Mouse (Mus musculus) heart, embryonic 16.5 days (tissue): ENCODE measurements around the gene Exoc3. TPM values are rescaled to one million over a fixed set of nuclear protein-coding genes. Genes with fewer than 3 reads are reported as not detected.

ENCODE experiments used
- ATAC-seq: fragments of 200-750 bp; cut with Nextera tagmentation; replicated peaks from 2 replicates; pipeline ENCODE4 v1.8.0; 2017; ENCODE audit warnings: moderate number of reproducible peaks; ENCODE audit not compliant: insufficient read depth, low FRiP score; ENCODE audit errors: extremely low read depth
- H3K27ac ChIP-seq: fragments of 300-500 bp; sonication (generic); 2 replicates; pipeline ENCODE4 v1.5.1; 2014; ENCODE audit warnings: mild to moderate bottlenecking, low read length, control low read depth, moderate library complexity
- H3K27me3 ChIP-seq: fragments of 300-500 bp; sonication (generic); 2 replicates; pipeline ENCODE4 v1.6.1; 2014; ENCODE audit warnings: low read length, mixed read lengths; ENCODE audit not compliant: control insufficient read depth, insufficient read depth
- H3K36me3 ChIP-seq: fragments of 300-500 bp; sonication (generic); 2 replicates; pipeline ENCODE4 v1.6.1; 2014; ENCODE audit not compliant: control insufficient read depth, insufficient read depth
- H3K4me1 ChIP-seq: fragments of 300-500 bp; sonication (generic); 2 replicates; pipeline ENCODE4 v1.6.1; 2014; ENCODE audit warnings: low read length, mixed read lengths; ENCODE audit not compliant: control insufficient read depth, insufficient read depth
- H3K4me2 ChIP-seq: fragments of 300-500 bp; sonication (generic); 2 replicates; pipeline ENCODE4 v1.6.1; 2014; ENCODE audit warnings: low read depth, mild to moderate bottlenecking, control low read depth, low read length
- H3K4me3 ChIP-seq: fragments of 300-500 bp; sonication (generic); 2 replicates; pipeline ENCODE4 v1.5.1; 2014; ENCODE audit warnings: mild to moderate bottlenecking, control low read depth, low read length
- H3K9ac ChIP-seq: fragments of 300-500 bp; sonication (generic); 2 replicates; pipeline ENCODE4 v1.6.1; 2014; ENCODE audit warnings: low read length, control low read depth
- H3K9me3 ChIP-seq: fragments of 300-500 bp; sonication (generic); replicated peaks from 2 replicates; pipeline ENCODE4 v1.6.1; 2016; ENCODE audit warnings: low read length; ENCODE audit not compliant: control insufficient read depth
- WGBS: fragments of 180-500 bp; shearing (Covaris S2); extraction: QIAGEN DNeasy Blood & Tissue Kit; methylation state at CpG from one replicate; pipeline ENCODE4 v1.1.7; 2014; 5-methylcytosine and 5-hydroxymethylcytosine counted together
- polyA plus RNA-seq: library from polyadenylated mRNA; unstranded; fragments of >200 nt; fragmentation: Nextera tagmentation; extraction: Ambion mirVana; gene quantifications from 2 replicates; pipeline ENCODE4 v1.2.1, GENCODE M21; 2015

Exoc3 gene
- polyA plus RNA-seq, 1 experiment from 2014 or later: 61.9 TPM

DNA sequence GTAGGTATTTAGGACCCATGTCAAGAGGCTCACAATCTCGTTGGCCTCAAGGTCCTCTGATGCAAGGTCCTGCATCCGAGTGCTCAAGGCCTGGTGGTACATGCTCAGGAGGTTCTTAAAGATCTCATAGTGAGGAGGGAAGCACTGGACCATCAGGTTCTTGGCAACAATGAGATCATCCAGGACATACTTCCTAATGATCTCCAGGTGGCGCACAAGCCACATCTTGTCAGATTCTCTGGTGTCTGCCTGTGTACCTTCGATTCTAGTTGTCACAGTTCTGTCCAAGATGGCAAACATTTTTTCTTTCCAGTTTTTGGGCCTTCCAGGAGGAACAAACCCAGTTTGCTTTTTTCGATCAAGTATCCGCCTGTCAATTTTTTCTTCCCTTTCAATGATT is 15.9 kb downstream of the Exoc3 start:
- WGBS: 77% methylated on average over 6 of the region's 6 CpGs
- no peak overlapping the region for H3K4me2 ChIP-seq
- no peaks in the 10 kb centered on the region for H3K27me3 ChIP-seq
- no peak for ATAC-seq
- H3K4me3 ChIP-seq: no peak overlapping the region
- peaks cover 34% of the 10 kb centered on the region for H3K36me3 ChIP-seq
- no peaks in the 10 kb centered on the region for H3K9me3 ChIP-seq
- no peak overlapping the region for H3K27ac ChIP-seq
- no peaks in the 10 kb centered on the region for H3K4me1 ChIP-seq
- no peak overlapping the region for H3K9ac ChIP-seq

DNA sequence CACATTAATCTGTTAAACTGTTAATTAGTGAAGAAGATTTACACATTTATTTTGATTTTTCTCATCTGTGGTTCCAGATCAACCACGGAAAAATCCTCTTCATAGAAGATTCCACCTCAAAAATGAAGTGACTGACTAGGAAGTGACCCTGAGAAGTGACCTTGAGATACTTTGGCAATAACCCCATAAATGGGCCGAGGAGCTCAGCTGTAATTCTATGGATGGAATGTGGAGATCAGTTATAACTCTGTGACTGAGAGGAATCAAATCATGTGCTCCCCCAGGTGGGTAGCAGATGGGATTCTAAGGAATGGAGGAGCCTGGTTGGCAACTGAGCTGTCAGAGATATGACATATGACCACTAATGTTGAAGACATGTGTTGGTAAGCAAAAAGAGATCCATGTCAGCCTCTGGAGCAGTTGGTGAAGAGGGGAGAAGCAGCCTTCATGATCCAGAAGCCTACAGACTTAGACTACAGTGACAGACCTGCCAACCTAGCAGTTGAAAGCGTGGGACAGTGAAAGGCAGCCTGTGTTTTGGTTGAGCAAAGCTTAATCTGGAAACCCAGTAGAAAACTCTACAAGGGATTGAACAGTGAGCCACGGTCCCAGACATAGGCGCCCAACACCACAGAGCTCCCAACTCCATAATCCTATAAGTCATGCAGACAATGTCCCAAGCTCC is 25.4 kb downstream of the Exoc3 start:
- H3K9me3 ChIP-seq: no peaks in the 10 kb centered on the region
- no peak overlapping the region for H3K4me2 ChIP-seq
- no peak overlapping the region for H3K27ac ChIP-seq
- no peak for ATAC-seq
- no peaks in the 10 kb centered on the region for H3K4me1 ChIP-seq
- no peaks in the 10 kb centered on the region for H3K27me3 ChIP-seq
- peaks cover 27% of the 10 kb centered on the region for H3K36me3 ChIP-seq
- no peak overlapping the region for H3K4me3 ChIP-seq
- no peak overlapping the region for H3K9ac ChIP-seq
- WGBS: 82% methylated on average over 5 of the region's 5 CpGs

GRCm38 (mm10) chr13:74172036-74172435 is 36.5 kb downstream of the Exoc3 start:
- Histone ChIP-seq H3K4me1 (peaks cover 4% of the 10 kb centered on the region; the same call in 1 of the 2 replicates), H3K4me3 (no peak overlapping the region), H3K27ac (no peak overlapping the region), H3K27me3 (no peaks in the 10 kb centered on the region), H3K9ac (no peak overlapping the region), H3K4me2 (no peak overlapping the region), H3K36me3 (peaks cover 43% of the 10 kb centered on the region), H3K9me3 (no peaks in the 10 kb centered on the region)
- ATAC-seq: no peak
- WGBS: over 99% methylated on average over 5 of the region's 5 CpGs

DNA sequence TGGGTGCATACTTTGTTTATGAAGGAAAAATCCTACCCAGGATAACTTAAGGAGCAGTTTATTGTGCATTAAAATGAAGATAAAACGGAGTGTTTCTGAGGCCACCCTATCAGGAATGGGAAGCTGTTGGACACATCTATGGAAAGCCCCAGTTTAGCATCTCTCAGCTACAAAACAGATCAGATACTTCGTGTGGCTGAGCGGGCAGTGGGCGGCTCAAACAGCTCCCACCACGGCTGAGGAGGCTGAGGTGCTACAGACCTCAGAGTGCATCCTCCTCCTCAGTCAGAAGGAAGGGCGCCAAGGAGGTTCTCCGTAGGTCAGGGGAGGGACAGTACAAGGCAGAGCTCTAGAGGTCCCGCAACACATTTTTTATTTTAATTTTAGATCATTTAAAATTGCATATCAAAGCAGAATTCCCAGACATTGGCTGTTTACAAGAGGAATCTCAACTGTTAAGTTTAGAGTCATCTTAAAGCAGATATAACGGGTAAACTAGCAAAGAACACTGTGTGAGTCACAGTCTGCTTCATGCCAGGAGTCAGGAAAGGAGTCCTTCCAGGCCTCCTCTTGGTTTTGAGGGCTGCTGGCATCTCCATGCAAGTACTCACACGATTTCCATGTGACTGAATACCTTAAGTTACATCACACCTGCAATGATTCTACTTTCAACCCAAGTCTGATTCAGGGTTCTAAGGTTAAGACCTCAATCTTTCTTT is 38.9 kb downstream of the Exoc3 start:
- Histone ChIP-seq H3K4me2 (no peak overlapping the region), H3K4me1 (peaks cover 10% of the 10 kb centered on the region), H3K9ac (no peak overlapping the region), H3K27ac (no peak overlapping the region), H3K36me3 (peaks cover 38% of the 10 kb centered on the region), H3K9me3 (no peaks in the 10 kb centered on the region), H3K4me3 (no peak overlapping the region), H3K27me3 (no peaks in the 10 kb centered on the region)
- WGBS: 82% methylated on average over 10 of the region's 10 CpGs
- ATAC-seq: no peak

DNA sequence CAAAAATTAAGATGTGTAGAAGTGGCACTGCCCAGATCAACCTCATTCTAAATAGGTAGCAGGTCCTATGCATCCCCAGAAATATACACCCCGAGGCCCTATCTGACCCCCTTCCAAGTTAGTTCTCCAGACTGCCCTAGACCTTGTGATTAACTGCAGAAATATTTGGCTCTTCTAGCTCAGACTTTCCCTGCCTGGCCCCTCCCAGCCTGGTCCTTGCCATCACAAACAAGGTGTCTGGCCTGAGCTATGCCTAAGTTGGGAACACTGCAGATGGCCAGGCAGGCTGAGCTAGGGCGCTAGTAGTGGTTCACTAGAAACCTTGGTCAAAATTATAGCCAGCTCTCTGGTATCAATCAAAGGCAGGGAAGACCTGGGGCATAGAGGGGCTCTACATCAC is 41.0 kb downstream of the Exoc3 start:
- no peak overlapping the region for H3K4me3 ChIP-seq
- 49% methylated on average over 2 of the region's 2 CpGs for WGBS
- peaks cover 22% of the 10 kb centered on the region for H3K36me3 ChIP-seq
- ATAC-seq: no peak
- H3K27me3 ChIP-seq: no peaks in the 10 kb centered on the region
- H3K4me2 ChIP-seq: no peak overlapping the region
- H3K4me1 ChIP-seq: peaks cover 10% of the 10 kb centered on the region
- H3K27ac ChIP-seq: no peak overlapping the region
- H3K9ac ChIP-seq: no peak overlapping the region; the same call in 1 of the 2 replicates
- no peaks in the 10 kb centered on the region for H3K9me3 ChIP-seq

GRCm38 (mm10) chr13:74167057-74167413 is 41.5 kb downstream of the Exoc3 start:
- no peak overlapping the region for H3K27ac ChIP-seq
- H3K9me3 ChIP-seq: no peaks in the 10 kb centered on the region
- peak overlapping the region; percentile 86 for H3K4me2 ChIP-seq
- WGBS: 10% methylated on average over 9 of the region's 9 CpGs
- no peak for ATAC-seq
- H3K9ac ChIP-seq: peak overlapping the region; percentile 76
- peaks cover 19% of the 10 kb centered on the region for H3K36me3 ChIP-seq
- peak overlapping the region; percentile 64 for H3K4me3 ChIP-seq
- peaks cover 10% of the 10 kb centered on the region for H3K4me1 ChIP-seq
- no peaks in the 10 kb centered on the region for H3K27me3 ChIP-seq

- no peaks in the 10 kb centered on the region for H3K9me3 ChIP-seq
- H3K27me3 ChIP-seq: no peaks in the 10 kb centered on the region
- peak overlapping the region; percentile 86 for H3K4me2 ChIP-seq
- WGBS: 7% methylated on average over 19 of the region's 19 CpGs
- peak overlapping the region; percentile 64 for H3K4me3 ChIP-seq
- H3K36me3 ChIP-seq: peaks cover 14% of the 10 kb centered on the region
- H3K9ac ChIP-seq: peak overlapping the region; percentile 76
- H3K27ac ChIP-seq: no peak overlapping the region
- peak; percentile 73 for ATAC-seq
- H3K4me1 ChIP-seq: peaks cover 10% of the 10 kb centered on the region
These were observed 42.0 kb downstream of the Exoc3 start for GRCm38 (mm10) chr13:74166348-74167056.

- no peaks in the 10 kb centered on the region for H3K4me1 ChIP-seq
- H3K4me3 ChIP-seq: no peak overlapping the region
- ATAC-seq: no peak
- no peaks in the 10 kb centered on the region for H3K9me3 ChIP-seq
- H3K27me3 ChIP-seq: no peaks in the 10 kb centered on the region
- H3K9ac ChIP-seq: no peak overlapping the region
- H3K36me3 ChIP-seq: no peaks in the 10 kb centered on the region
- H3K27ac ChIP-seq: no peak overlapping the region
- WGBS: 62% methylated on average over 2 of the region's 2 CpGs
- no peak overlapping the region for H3K4me2 ChIP-seq
These were observed 61.2 kb downstream of the Exoc3 start for GRCm38 (mm10) chr13:74147327-74147726.
